Comparison of ENCODE assay signal across 37 mouse cellular contexts in the genomic region with DNA sequence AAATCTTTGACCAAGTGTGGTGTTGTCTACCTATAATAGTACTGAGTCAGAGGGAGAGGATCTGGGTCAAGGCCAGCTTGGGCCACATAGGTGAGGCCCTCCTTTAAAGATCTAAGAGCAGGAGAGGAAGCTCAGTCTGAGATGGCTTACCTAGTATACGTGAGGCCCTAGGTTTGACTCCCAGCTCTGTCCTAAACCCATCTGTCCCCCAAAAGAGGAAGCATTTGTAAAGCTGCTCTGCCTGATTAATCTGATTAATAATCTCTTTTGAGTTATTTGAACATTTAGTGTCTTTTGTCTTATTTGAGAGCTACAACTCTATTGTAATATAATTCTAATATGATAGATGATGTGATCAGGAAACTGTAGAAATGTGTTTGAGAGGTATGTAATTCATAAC. TPM values are rescaled to one million over a fixed set of nuclear protein-coding genes. Genes with fewer than 3 reads are reported as not detected.
"Had no signal": no experiment of that assay in that cellular context is flagged by ENCODE, and none has a peak within 500 bp of the region (broad histone marks: within the 10 kb centered on the region; RNA-seq: fewer than 3 reads in every experiment).

No protein-coding gene starts in this region.

- H3K4me3 ChIP-seq: heart, embryonic 10.5 days; heart, embryonic 12.5 days; heart, embryonic 13.5 days; heart, embryonic 15.5 days; hindbrain, embryonic 10.5 days; hindbrain, embryonic 12.5 days; hindbrain, embryonic 13.5 days; hindbrain, embryonic 15.5 days; intestine, embryonic 15.5 days; kidney, embryonic 15.5 days; layer of hippocampus, adult 2 months had no signal

- H3K27me3 ChIP-seq: heart, embryonic 12.5 days; heart, embryonic 13.5 days; heart, embryonic 15.5 days; hindbrain, embryonic 12.5 days; hindbrain, embryonic 13.5 days; hindbrain, embryonic 15.5 days; intestine, embryonic 15.5 days; kidney, embryonic 15.5 days had no signal

- H3K27ac ChIP-seq: heart, embryonic 10.5 days; heart, embryonic 13.5 days; heart, embryonic 15.5 days; hindbrain, embryonic 10.5 days; hindbrain, embryonic 12.5 days; hindbrain, embryonic 13.5 days; hindbrain, embryonic 14.5 days; hindbrain, embryonic 15.5 days; hindbrain, postnatal 0 days; intestine, embryonic 15.5 days; kidney, embryonic 15.5 days; kidney, postnatal 0 days; layer of hippocampus, adult 2 months had no signal

- ATAC-seq: hindbrain, embryonic 16.5 days; hindbrain, postnatal 0 days; inflammation-experienced regulatory T-cells, adult 6 months; intestine, embryonic 15.5 days; intestine, embryonic 16.5 days; intestine, postnatal 0 days had no signal

- H3K9me3 ChIP-seq: heart, embryonic 10.5 days; heart, embryonic 12.5 days; heart, embryonic 13.5 days; heart, embryonic 15.5 days; hindbrain, embryonic 10.5 days; hindbrain, embryonic 12.5 days; hindbrain, embryonic 13.5 days; hindbrain, embryonic 15.5 days; intestine, embryonic 15.5 days; kidney, embryonic 15.5 days had no signal

- H3K9ac ChIP-seq: heart, embryonic 12.5 days; heart, embryonic 13.5 days; heart, embryonic 15.5 days; hindbrain, embryonic 12.5 days; hindbrain, embryonic 13.5 days; hindbrain, embryonic 14.5 days; hindbrain, embryonic 15.5 days; intestine, embryonic 15.5 days; kidney, embryonic 15.5 days had no signal

- H3K36me3 ChIP-seq: hindbrain, embryonic 13.5 days; hindbrain, embryonic 15.5 days had no signal

- H3K4me1 ChIP-seq: heart, embryonic 10.5 days; heart, embryonic 12.5 days; heart, embryonic 13.5 days; heart, embryonic 15.5 days; hindbrain, embryonic 10.5 days; hindbrain, embryonic 12.5 days; hindbrain, embryonic 13.5 days; hindbrain, embryonic 15.5 days; intestine, embryonic 15.5 days; kidney, embryonic 15.5 days had no signal

- DNase-seq: heart, postnatal 10 days; heart, postnatal 14 days; heart, postnatal 36 days; heart, postnatal 4 days; kidney, adult 11 months; kidney, adult 18-20 months; kidney, adult 2 months; kidney, adult 8-10 months; kidney, adult 9 months; kidney, postnatal 10 days; kidney, postnatal 14 days; kidney, postnatal 25 days; kidney, postnatal 36 days; kidney, postnatal 4 days; layer of hippocampus, adult 9-11 months; layer of hippocampus, postnatal 36 days had no signal

- H3K4me2 ChIP-seq: heart, embryonic 11.5 days; heart, embryonic 12.5 days; heart, embryonic 13.5 days; heart, embryonic 15.5 days; hindbrain, embryonic 12.5 days; hindbrain, embryonic 13.5 days; hindbrain, embryonic 14.5 days; hindbrain, embryonic 15.5 days; intestine, embryonic 15.5 days; kidney, embryonic 15.5 days had no signal

RNA-seq across cellular contexts. Expression of gene Fam184b, which starts 44.0 kb away (rescaled TPM):
- total RNA-seq: hematopoietic stem cell, adult 5-6 weeks had no signal
- polyA plus RNA-seq: heart, postnatal 0 days had no signal
